Mouse (Mus musculus): Measurements from ENCODE around the gene Uroc1.

The Uroc1 gene

GRCm38 (mm10) chr6:90332561-90333425 lies at the start of gene Uroc1:
TSS of gene Uroc1 (plus strand) at chr6:90333284.
- in situ Hi-C loops (cut with MboI, MseI) = no loop called here

- in situ Hi-C loops (cut with MboI, MseI) = no loop called here
These were observed 44.8 kb upstream of the Uroc1 start for GRCm38 (mm10) chr6:90288265-90288664.

- in situ Hi-C loops (cut with MboI, MseI) = no loop called here
These were observed 32.2 kb upstream of the Uroc1 start, which contains the start of gene BC048671 for GRCm38 (mm10) chr6:90300919-90301318. TSS of gene BC048671 (plus strand) at chr6:90301219.

DNA sequence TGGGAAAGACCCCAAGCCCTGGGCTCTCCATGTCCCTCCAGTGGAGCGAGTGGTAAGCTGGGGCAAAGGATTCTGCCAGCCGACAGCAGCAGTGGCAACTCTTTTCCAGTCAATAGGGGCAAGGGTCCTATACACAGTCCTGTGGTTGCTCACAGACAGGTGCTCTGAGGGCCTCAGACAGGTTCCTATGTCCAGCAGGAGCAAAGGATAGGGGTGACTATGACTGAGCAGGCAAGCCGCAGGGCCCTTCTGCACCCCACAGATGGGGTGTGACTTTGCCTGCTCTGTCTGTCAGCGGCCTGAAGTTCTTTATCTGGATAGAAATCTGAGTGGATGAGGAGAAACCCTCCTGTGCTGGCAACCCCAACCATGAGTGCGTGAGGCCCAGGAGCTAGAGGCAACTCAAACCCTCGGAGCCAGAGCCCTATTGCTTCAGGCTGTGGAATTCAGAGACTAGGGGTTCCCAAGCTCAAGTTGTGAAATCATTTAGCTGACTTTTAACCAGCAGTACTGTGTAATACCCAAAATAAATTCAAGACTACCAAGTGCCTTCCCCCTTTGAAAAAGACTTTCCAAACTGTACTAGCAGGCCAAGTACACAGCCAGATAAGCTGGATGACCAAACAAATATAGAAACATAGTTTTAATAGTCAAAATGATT lies 26.6 kb upstream of the Uroc1 start:
- in situ Hi-C loops (cut with MboI, MseI) = no loop called here

DNA sequence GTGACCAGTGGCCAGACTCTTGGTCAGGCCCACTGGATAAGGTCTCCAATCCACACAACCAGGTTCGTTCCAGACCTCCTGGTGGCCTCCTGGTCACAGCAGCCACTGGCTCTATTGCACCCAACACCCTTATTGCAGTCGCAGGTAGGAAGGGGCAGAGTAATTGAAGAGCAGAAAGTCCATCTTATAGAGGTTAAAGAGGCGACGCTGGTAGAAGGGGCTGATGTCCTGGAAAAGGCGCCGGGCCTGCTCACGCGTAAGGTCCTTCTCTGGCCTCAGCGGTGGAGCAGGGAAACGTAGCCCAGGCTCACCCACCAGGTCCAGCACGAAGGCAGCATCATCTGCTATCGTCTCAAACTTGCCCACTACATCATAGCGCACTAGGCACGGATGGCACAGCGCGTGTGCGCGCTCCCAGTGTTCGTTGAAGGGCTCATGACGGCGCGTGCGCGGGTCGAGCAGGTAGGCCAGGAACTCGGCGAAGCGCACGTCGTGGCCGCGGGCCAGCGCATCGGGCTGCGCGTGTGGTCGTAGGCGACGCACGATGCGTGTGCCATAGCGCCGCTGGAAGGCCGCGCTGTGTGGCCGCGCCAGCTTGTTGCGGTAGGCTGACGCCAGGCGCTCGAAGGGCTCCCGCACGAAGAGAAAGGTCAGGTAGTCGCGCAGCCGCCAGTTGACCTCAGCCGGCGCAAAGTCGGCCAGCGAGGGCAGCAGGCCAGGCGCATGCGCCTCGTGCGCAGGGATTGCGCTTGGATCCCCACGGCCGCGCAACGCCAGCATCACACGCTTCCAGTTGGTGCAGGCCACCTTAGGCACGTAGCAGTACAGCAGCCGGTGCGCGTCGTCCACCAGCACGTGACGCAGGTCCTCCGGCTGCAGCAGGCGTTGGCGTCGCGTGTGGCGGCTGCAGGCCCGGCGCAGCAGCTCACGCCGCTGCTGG lies 24.0 kb upstream of the Uroc1 start:
- in situ Hi-C loops (cut with MboI, MseI) = no loop called here

- in situ Hi-C loops (cut with MboI, MseI) = no loop called here
These were observed 17.1 kb upstream of the Uroc1 start for GRCm38 (mm10) chr6:90315961-90316360.

DNA sequence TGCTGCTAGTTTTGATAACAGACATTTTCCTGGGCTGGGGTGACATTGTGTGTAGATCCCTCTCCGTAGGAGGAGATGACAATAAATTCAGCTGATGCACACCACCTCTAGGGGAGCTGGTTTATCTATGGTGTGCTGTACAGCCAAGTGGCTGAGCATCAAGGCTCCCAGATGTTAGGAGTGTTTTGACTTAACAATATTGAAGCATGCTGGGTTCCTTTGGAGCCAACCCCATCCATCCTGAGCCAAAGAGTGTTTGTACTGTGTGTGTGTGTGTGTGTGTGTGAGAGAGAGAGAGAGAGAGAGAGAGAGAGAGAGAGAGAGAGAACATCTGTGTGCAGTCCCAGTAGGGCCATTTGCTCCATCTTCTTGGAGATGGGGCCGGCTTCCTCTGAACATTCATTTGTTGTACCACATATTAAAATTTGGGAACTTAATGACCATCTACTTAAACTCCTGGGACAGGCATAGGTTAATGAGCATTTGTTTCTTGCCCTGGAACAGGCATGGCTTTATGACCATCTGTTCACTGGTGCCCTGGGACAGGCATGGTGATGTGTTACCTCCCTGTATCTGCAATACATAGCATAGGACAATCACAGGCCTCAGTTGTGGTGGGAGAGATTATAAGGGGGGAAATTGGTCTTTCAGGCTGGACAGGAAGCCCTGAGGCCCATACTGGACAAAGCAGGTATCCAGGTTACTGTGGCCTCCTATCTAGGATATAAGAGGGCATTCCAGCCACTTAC lies 15.4 kb upstream of the Uroc1 start:
- in situ Hi-C loops (cut with MboI, MseI) = no loop called here

GRCm38 (mm10) chr6:90319019-90319418 lies 14.1 kb upstream of the Uroc1 start:
- in situ Hi-C loops (cut with MboI, MseI) = no loop called here

DNA sequence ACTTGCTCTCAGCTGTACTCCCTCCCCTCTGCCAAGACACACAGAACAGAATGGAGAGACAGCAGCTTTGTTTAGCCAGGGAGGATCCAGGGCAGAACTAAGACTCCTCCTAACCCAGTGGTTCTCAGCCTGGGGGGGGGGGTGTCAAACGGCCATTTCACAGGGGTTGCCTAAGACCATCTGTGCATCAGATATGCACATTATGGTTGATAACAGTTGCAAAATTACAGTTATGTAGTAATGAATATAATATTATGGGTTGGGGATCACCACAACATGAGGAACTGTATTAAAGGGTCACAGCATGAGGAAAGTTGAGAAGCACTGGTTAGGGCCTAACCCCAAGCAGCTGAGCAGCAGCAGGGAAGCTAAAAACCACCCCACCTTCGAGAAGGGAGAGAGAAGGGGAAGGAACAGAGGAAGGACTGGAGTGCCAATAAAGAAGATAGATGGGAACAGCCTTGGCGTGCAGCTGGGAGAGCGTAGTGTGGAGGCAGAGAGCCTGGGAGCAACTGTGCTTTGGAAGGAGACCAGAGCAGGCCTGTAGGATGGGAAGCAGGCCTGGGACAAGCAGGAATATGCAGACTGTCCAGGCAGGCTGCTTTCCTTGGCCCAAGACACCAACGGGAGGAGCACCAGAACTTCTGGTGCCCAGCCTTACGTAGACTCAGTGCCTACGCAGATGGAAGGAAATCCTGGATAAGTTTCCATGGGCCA lies 13.5 kb upstream of the Uroc1 start:
- in situ Hi-C loops (cut with MboI, MseI) = no loop called here

DNA sequence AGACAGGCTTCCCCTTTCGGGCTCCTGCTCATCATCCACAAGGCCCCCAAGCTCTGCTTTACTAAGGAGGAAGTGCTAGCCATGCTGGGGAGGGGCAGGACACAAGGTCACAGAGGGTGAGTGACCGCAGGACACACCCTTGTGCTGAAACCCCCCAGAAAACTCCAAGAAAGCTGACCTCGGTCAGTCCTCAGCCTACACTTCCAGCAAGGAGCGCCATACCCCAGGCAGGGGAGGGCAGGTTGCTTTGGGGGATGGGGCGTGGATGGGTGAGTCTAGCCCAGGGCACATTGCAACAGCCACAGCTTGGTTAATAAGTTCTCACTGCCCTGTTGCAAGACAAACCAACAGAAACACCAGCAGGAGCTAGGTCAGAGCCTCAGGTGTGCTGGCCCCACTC lies 12.7 kb upstream of the Uroc1 start:
- in situ Hi-C loops (cut with MboI, MseI) = no loop called here

DNA sequence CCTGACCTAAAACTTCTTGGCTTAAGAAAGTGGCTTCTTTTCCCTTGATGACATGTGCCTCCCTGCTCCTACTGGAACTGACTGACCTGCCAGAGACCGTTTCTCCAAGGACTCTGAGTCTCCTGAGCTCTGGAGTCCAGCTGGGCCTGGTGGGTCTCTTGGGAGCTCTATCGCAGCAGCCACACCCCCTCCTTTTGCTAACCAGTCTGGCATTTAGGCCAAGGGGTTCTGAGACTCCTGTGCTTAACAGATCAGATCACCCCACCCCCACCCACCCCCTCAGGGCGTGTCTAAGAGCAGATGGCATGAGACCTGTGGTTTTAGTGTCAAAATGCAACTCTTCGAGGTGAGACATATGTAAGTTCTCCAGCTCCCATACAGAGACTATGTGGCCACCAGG lies 11.3 kb upstream of the Uroc1 start:
- in situ Hi-C loops (cut with MboI, MseI) = no loop called here

DNA sequence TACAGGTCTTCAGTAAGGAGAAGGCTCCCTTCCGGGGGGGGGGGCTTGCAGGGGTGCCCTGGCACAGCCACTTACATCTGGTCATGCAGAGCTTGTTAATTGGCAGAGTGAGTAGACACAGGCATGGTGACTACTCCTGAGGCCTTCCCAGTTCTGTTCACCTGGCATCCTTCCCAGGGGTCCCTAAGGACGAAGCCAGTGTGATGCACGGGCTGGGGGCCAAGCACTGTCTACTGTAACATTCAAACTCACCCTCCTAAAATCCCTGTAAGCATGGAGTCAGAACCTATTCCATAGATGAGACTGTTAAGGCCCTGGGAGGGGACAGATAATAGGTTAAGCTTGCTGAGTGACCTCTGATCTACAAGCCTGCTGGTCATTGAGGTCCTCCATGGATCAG lies 9.1 kb upstream of the Uroc1 start:
- in situ Hi-C loops (cut with MboI, MseI) = no loop called here

GRCm38 (mm10) chr6:90324463-90324862 lies 8.6 kb upstream of the Uroc1 start:
- in situ Hi-C loops (cut with MboI, MseI) = no loop called here

DNA sequence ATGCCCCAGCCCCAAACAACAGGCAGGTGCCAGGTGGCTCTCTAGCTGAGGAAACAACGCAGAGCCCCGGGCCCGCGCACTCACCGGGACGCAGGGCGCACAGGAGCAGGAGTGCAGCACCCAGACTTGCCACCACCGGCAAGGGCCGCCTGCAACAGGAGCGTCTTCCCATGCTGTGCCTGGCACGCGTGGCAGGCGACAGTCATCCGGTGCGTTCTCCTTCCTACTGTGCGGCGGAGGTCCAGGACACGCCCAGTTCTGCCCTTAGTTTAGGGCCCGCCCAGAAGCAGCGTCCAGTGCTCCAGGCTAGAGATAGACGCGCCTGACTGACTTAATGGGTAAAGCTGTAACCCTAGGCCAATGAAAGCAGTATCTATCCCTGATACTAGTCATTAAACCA lies 8.1 kb upstream of the Uroc1 start, which contains the start of gene Chst13:
Gene Chst13 (minus strand): TSS at position 195 of the 400 bp plus-strand sequence.
- in situ Hi-C loops (cut with MboI, MseI) = loop anchor here (5.0 kb wide), 1 partner anchor 643 kb away; no protein-coding TSS in a partner anchor

DNA sequence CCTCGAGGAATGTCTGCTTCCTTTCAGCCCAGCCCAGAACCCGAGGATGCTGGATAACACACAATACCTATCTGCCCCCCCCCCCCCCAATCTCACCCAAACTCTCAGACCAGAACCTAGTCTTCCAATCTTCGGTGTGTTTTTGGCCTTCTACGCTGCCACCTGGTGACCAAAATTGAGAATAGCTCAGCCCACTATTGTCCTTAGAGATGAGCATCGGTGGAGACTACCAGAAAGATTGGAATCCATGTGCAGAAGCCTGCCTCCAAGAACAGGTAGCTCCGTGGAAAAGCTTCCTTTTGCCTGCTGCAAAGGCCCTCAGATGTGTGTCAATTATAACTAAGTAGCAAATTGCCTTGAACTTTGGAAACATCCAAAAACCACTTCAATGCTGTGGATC lies 5.4 kb upstream of the Uroc1 start:
- in situ Hi-C loops (cut with MboI, MseI) = loop anchor here (5.0 kb wide), 1 partner anchor 645 kb away; no protein-coding TSS in a partner anchor

GRCm38 (mm10) chr6:90329953-90330352 lies 3.1 kb upstream of the Uroc1 start:
- in situ Hi-C loops (cut with MboI, MseI) = loop anchor here (5.0 kb wide), 1 partner anchor 648 kb away; no protein-coding TSS in a partner anchor

GRCm38 (mm10) chr6:90334244-90334643 lies 1.2 kb downstream of the Uroc1 start:
- in situ Hi-C loops (cut with MboI, MseI) = no loop called here

DNA sequence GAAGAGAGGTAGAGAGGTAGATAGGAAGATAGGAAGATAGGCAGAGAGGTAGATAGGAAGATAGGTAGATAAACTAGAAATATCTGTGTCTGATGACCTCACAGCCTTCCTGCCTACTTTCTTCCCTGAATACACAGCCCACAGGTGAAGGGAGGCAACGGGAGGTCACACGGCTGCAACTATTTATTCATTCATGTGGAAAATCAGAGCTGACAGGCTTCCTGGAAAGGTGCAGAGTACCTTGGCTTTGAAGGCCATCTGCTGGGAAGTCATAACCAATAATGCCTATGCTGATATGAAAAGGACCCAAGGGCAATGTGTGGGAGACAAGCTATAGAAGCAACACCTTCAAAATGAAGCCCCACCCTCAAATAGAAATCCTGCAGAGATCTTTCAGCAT lies 9.3 kb downstream of the Uroc1 start:
- in situ Hi-C loops (cut with MboI, MseI) = no loop called here

- in situ Hi-C loops (cut with MboI, MseI) = no loop called here
These were observed 14.1 kb downstream of the Uroc1 start for GRCm38 (mm10) chr6:90347183-90347582.

- in situ Hi-C loops (cut with MboI, MseI) = no loop called here
These were observed 15.4 kb downstream of the Uroc1 start for GRCm38 (mm10) chr6:90348500-90348899.

Measured in T-helper 1 cell (primary cell).